Mouse (Mus musculus) MEL (cell line): Measurements from ENCODE around the gene Vmn1r217. TPM values are rescaled to one million over a fixed set of nuclear protein-coding genes. Genes with fewer than 3 reads are reported as not detected.

Source experiments
- DNase-seq: peaks from one replicate; pipeline ENCODE4 v3.0.0; 2011; ENCODE audit warnings: low read depth, low spot score
- H3K27ac ChIP-seq: 2 replicates; pipeline ENCODE4 v1.5.1; 2012; ENCODE audit warnings: low read depth, mild to moderate bottlenecking, control low read depth, low read length, moderate library complexity; ENCODE audit not compliant: control insufficient read depth
- H3K27me3 ChIP-seq, 2 experiments: fragments of 150-350 bp in 1 of 2; sonication (generic) in 1 of 2; 2 replicates each; pipeline ENCODE4 v1.6.1; 2012; ENCODE audit warnings: low read length in 2 of 2, mild to moderate bottlenecking in 2 of 2, improper control_type of control experiment in 1 of 2, moderate library complexity in 1 of 2; ENCODE audit not compliant: insufficient read depth in 2 of 2, control insufficient read depth in 1 of 2
- H3K36me3 ChIP-seq, 2 experiments: 2 replicates each; pipeline ENCODE4 v1.6.1; 2012 to 2014; ENCODE audit warnings: low read length in 2 of 2, improper control_type of control experiment in 1 of 2, inconsistent platforms in 1 of 2, mild to moderate bottlenecking in 1 of 2; ENCODE audit not compliant: insufficient read depth in 2 of 2, control insufficient read depth in 1 of 2
- H3K4me1 ChIP-seq, 2 experiments: fragments of 150-350 bp in 1 of 2; sonication (generic) in 1 of 2; 2 replicates each; pipeline ENCODE4 v1.6.1; 2012; ENCODE audit warnings: low read length in 2 of 2, improper control_type of control experiment in 1 of 2, mild to moderate bottlenecking in 1 of 2; ENCODE audit not compliant: insufficient read depth in 2 of 2, control insufficient read depth in 1 of 2
- H3K4me3 ChIP-seq, 2 experiments: fragments of 150-350 bp in 1 of 2; sonication (generic) in 1 of 2; 2 replicates each; pipeline ENCODE4 v1.5.1; 2012; ENCODE audit warnings: low read depth in 2 of 2, low read length in 2 of 2, mild to moderate bottlenecking in 2 of 2, moderate library complexity in 2 of 2, control low read depth in 1 of 2, improper control_type of control experiment in 1 of 2; ENCODE audit not compliant: control insufficient read depth in 1 of 2, insufficient read depth in 1 of 2
- H3K79me2 ChIP-seq: 2 replicates; pipeline ENCODE4 v1.6.1; 2012; ENCODE audit warnings: mild to moderate bottlenecking, low read length, moderate library complexity; ENCODE audit not compliant: control insufficient read depth, poor library complexity, insufficient read depth
- H3K9ac ChIP-seq: 2 replicates; pipeline ENCODE4 v1.6.1; 2012; ENCODE audit warnings: low read depth, mild to moderate bottlenecking, control low read depth, low read length, moderate library complexity; ENCODE audit not compliant: control insufficient read depth, poor library complexity, severe bottlenecking
- H3K9me3 ChIP-seq: fragments of 150-350 bp; sonication (generic); replicated peaks from 2 replicates; pipeline ENCODE4 v1.6.1; 2012; ENCODE audit warnings: mild to moderate bottlenecking, low read length, improper control_type of control experiment, moderate library complexity; ENCODE audit not compliant: insufficient read depth
- CHD2 ChIP-seq: IDR thresholded peaks from 2 replicates; pipeline ENCODE4 v1.6.1; 2011; ENCODE audit warnings: low read length, improper control_type of control experiment
- E2F4 ChIP-seq: IDR thresholded peaks from 2 replicates; pipeline ENCODE4 v1.6.1; 2011; ENCODE audit warnings: low read depth, low read length, improper control_type of control experiment, borderline replicate concordance
- ELF1 ChIP-seq: IDR thresholded peaks from 2 replicates; pipeline ENCODE4 v1.6.1; 2014; ENCODE audit warnings: low read depth, mild to moderate bottlenecking, inconsistent platforms, low read length, improper control_type of control experiment, moderate library complexity
- HCFC1 ChIP-seq: IDR thresholded peaks from 2 replicates; pipeline ENCODE4 v1.6.1; 2012; ENCODE audit warnings: low read depth, mild to moderate bottlenecking, inconsistent platforms, low read length, improper control_type of control experiment, moderate library complexity
- KAT2A ChIP-seq: conservative IDR thresholded peaks from 2 replicates; pipeline ENCODE4 v1.6.1; 2012; ENCODE audit warnings: low read depth, low read length, improper control_type of control experiment, inconsistent platforms
- MAFK ChIP-seq: IDR thresholded peaks from 2 replicates; pipeline ENCODE4 v1.6.1; 2011; ENCODE audit warnings: low read depth, mild to moderate bottlenecking, low read length, improper control_type of control experiment, borderline replicate concordance
- MAX ChIP-seq: IDR thresholded peaks from 2 replicates; pipeline ENCODE4 v1.6.1; 2011; ENCODE audit warnings: low read length, improper control_type of control experiment
- MAZ ChIP-seq: IDR thresholded peaks from 2 replicates; pipeline ENCODE4 v1.6.1; 2012; ENCODE audit warnings: low read depth, mild to moderate bottlenecking, inconsistent platforms, low read length, improper control_type of control experiment
- MXI1 ChIP-seq: IDR thresholded peaks from 2 replicates; pipeline ENCODE4 v1.6.1; 2011; ENCODE audit warnings: mild to moderate bottlenecking, low read depth, low read length, improper control_type of control experiment
- POLR2A ChIP-seq, 2 experiments: IDR thresholded peaks; 2 replicates each; pipeline ENCODE4 v1.6.1; 2011 to 2012; ENCODE audit warnings: low read length in 2 of 2, mild to moderate bottlenecking in 2 of 2, control low read depth in 1 of 2, improper control_type of control experiment in 1 of 2, low read depth in 1 of 2, moderate library complexity in 1 of 2; ENCODE audit not compliant: control insufficient read depth in 1 of 2, insufficient read depth in 1 of 2, poor library complexity in 1 of 2
- POLR2AphosphoS5 ChIP-seq: IDR thresholded peaks from 2 replicates; pipeline ENCODE4 v1.6.1; 2012; ENCODE audit warnings: low read depth, borderline replicate concordance, mild to moderate bottlenecking, inconsistent platforms, low read length, moderate library complexity, mixed read lengths
- RCOR1 ChIP-seq: IDR thresholded peaks from 2 replicates; pipeline ENCODE4 v1.6.1; 2012; ENCODE audit warnings: low read depth, mild to moderate bottlenecking, inconsistent platforms, low read length, improper control_type of control experiment
- TBP ChIP-seq: IDR thresholded peaks from 2 replicates; pipeline ENCODE4 v1.8.0; 2011; ENCODE audit warnings: low read depth, low read length, improper control_type of control experiment
- TCF12 ChIP-seq: IDR thresholded peaks from 2 replicates; pipeline ENCODE4 v1.6.1; 2014; ENCODE audit warnings: low read depth, mild to moderate bottlenecking, inconsistent platforms, low read length, improper control_type of control experiment, moderate library complexity
- ZC3H11A ChIP-seq: IDR thresholded peaks from 2 replicates; pipeline ENCODE4 v1.6.1; 2012; ENCODE audit warnings: low read depth, mild to moderate bottlenecking, inconsistent platforms, low read length, improper control_type of control experiment
- ZKSCAN1 ChIP-seq: IDR thresholded peaks from 2 replicates; pipeline ENCODE4 v1.6.1; 2012; ENCODE audit warnings: low read depth, mild to moderate bottlenecking, inconsistent platforms, low read length, improper control_type of control experiment, moderate library complexity
- ZMIZ1 ChIP-seq: IDR thresholded peaks from 2 replicates; pipeline ENCODE4 v1.6.1; 2012; ENCODE audit warnings: low read depth, mild to moderate bottlenecking, inconsistent platforms, low read length, improper control_type of control experiment, moderate library complexity
- ZNF384 ChIP-seq: IDR thresholded peaks from 2 replicates; pipeline ENCODE4 v1.6.1; 2012; ENCODE audit warnings: low read depth, mild to moderate bottlenecking, inconsistent platforms, low read length, improper control_type of control experiment
- polyA plus RNA-seq, 2 experiments: library from polyadenylated mRNA; stranded (reverse) in 1 of 2; unstranded in 1 of 2; fragments of >175 nt in 1 of 2; fragments of >200 nt in 1 of 2; gene quantifications; 2 replicates each; pipeline versions ENCODE4 v1.2.1 to v1.2.4; 2012; ENCODE audit warnings: low replicate concordance in 2 of 2, low read depth in 1 of 2; ENCODE audit not compliant: insufficient read length in 2 of 2, insufficient read depth in 1 of 2, missing spikeins in 1 of 2
- total RNA-seq: library from RNA; depleted of rRNA; stranded (reverse); fragments of 300-350 nt; gene quantifications from 2 replicates; pipeline ENCODE4 v1.2.3, GENCODE M21; 2012

The Vmn1r217 gene
- total and polyA plus RNA-seq, 3 experiments: not detected

DNA sequence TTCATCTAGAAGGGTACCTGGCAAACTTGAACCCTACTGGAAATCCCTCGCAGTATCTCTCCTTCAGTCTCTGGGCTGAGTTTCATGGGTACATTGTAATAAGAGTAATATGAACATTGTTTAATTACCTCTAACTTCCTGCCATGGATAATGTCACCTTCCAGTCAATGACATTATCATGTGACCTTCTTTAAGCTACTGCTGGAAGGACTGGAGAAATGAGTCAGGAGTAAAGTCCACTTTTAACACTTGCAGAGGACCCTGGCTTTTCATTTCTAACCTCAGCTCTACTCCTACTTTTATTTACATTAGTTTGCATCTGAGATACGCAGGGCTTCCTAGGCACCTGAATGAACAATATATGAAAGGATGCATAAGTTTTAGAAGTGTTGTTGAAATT is 2.6 kb upstream of the Vmn1r217 start:
- Histone ChIP-seq H3K27ac (no peak overlapping the region), H3K27me3 (no peaks in the 10 kb centered on the region), H3K9ac (no peak overlapping the region), H3K4me3 (no peak overlapping the region), H3K79me2 (no peaks in the 10 kb centered on the region), H3K9me3 (no peaks in the 10 kb centered on the region), H3K36me3 (no peaks in the 10 kb centered on the region), H3K4me1 (no peaks in the 10 kb centered on the region)
- no peak for DNase-seq
- no peak for TF ChIP-seq E2F4
- TF ChIP-seq HCFC1: no peak
- TF ChIP-seq POLR2A (IDR thresholded peaks at IDR 0.05; ENCODE audit: control insufficient read depth in 1 of 2, insufficient read depth in 1 of 2, low read depth in 1 of 2, low read length in 2 of 2, poor library complexity in 1 of 2): no peak
- no peak for TF ChIP-seq CHD2
- no peak for TF ChIP-seq TBP
- TF ChIP-seq MAX: no peak
- TF ChIP-seq MAFK: no peak
- TF ChIP-seq TCF12: no peak
- TF ChIP-seq POLR2AphosphoS5: no peak
- TF ChIP-seq ZNF384: no peak
- TF ChIP-seq MXI1: no peak

DNA sequence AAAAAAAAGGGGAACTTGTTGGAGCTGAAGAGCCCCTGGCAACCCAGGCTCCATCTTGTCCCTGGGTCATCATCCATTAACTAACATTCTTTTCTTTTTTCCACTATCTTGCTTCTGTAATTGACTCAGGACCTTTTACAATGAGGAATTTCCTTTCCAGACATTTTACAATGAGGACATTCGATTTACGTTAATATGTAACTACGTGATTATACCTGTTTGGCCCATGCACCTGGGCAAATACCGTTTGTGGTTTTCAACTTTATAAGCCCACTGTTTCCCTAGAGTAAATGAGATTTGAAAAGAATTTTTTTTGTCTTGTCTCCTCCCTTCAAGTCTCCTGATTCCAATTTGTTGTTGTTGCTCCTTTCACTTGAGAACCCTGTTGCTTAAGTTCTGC is 23.6 kb downstream of the Vmn1r217 start:
- Histone ChIP-seq H3K27ac (no peak overlapping the region), H3K9me3 (no peaks in the 10 kb centered on the region), H3K27me3 (no peaks in the 10 kb centered on the region), H3K4me3 (no peak overlapping the region), H3K36me3 (no peaks in the 10 kb centered on the region)
- DNase-seq: no peak
- TF ChIP-seq ZC3H11A (no peak), ZMIZ1 (no peak), E2F4 (no peak), MAZ (no peak), POLR2AphosphoS5 (no peak), KAT2A (no peak), POLR2A (IDR thresholded peaks at IDR 0.05; ENCODE audit: control insufficient read depth in 1 of 2, insufficient read depth in 1 of 2, low read depth in 1 of 2, low read length in 2 of 2, poor library complexity in 1 of 2) (no peak), ELF1 (no peak), ZNF384 (no peak), RCOR1 (no peak), ZKSCAN1 (no peak)
- TF ChIP-seq, all 39 proteins: peak for 0
- Histone ChIP-seq H3K4me1 (no peaks in the 10 kb centered on the region), H3K9ac (no peak overlapping the region), H3K79me2 (no peaks in the 10 kb centered on the region)
